Mouse (Mus musculus): Measurements from ENCODE around the gene Gm20604.

DNA sequence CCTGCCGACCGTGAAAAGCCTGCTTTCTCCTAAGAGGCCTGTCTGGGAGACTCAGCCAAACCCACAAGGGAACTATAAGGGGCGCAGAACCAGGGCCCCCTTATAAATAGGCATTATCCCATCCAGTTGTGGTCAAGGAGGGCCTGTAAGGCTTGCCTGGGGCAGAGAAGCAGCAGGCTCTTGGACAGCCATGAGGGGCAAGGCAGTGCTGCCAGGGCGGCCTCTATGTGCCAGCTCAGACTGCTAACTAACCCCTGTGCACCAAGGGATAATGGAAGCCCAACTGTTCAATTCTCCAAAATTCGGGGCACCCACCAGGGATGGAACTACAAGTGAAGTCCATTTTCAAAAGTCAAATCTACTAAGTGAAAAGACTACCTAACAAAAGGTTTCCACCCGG, 55.0 kb downstream of the Gm20604 start:
- TF ChIP-seq CTCF (conservative IDR thresholded peaks at IDR 0.05; ENCODE audit: low read length), result no peak
- TF ChIP-seq POU5F1 (IDR thresholded peaks at IDR 0.05; ENCODE audit: borderline replicate concordance, low read length), result no peak
